Mouse (Mus musculus) inflammation-experienced regulatory T-cells, adult 16 weeks (primary cell): ENCODE measurements around the gene Matk. TPM values are rescaled to one million over a fixed set of nuclear protein-coding genes. Genes with fewer than 3 reads are reported as not detected.

Source experiments
- polyA plus RNA-seq: library from polyadenylated mRNA; unstranded; fragments of 100-300 nt; shearing (Covaris generic); gene quantifications from one replicate; pipeline ENCODE4 v1.2.1, GENCODE M21; 2017

Matk gene
- 166 TPM for polyA plus RNA-seq

DNA sequence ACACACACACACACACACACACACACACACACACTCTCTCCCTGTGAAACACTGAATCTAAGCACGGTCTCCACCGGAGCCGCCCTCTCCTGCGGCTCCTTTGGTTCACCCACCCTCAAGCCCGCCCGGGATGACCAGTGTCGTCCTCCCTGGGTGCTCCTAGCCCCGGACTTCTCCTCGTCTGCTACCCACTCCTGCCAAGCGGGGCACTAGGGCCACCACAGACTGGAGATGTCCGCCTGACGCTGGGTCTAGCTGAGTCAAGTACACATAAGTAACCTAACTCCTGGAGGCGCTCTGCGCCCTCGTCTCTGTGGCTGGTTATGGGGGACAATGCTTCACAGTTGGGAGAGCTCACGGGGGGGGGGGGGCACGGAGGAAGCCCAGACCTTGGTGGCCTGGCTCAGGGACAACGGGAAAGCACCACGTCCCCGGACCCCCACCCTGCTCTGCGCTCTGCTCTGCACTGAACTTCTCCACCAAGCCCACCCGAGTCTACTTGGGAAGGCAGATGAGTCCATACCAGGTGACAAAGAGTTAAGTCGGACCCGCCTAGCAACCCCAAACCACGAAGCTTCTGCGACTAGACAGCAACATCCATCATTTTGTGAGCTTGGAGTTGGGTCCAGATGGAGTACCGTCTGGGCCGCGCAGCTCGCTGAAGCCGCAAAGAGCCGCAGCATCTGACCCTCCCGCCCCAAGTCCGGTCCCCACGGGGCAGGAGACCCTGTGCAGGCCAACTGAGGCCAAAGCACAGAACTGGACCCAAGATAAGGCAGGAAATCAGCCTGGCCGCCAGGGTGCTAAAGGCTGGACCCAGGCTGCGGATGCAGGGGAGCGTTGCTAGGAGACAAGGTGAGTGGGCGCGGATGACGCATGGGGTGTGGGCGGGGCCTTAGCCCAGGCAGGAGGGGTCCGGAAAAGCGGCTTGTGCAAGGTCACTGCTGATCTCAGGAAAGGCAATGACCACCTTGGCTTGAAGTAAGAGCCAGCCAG is at the start of gene Matk:
TSS of gene Matk (plus strand) at position 512 of the 996 bp plus-strand sequence.

DNA sequence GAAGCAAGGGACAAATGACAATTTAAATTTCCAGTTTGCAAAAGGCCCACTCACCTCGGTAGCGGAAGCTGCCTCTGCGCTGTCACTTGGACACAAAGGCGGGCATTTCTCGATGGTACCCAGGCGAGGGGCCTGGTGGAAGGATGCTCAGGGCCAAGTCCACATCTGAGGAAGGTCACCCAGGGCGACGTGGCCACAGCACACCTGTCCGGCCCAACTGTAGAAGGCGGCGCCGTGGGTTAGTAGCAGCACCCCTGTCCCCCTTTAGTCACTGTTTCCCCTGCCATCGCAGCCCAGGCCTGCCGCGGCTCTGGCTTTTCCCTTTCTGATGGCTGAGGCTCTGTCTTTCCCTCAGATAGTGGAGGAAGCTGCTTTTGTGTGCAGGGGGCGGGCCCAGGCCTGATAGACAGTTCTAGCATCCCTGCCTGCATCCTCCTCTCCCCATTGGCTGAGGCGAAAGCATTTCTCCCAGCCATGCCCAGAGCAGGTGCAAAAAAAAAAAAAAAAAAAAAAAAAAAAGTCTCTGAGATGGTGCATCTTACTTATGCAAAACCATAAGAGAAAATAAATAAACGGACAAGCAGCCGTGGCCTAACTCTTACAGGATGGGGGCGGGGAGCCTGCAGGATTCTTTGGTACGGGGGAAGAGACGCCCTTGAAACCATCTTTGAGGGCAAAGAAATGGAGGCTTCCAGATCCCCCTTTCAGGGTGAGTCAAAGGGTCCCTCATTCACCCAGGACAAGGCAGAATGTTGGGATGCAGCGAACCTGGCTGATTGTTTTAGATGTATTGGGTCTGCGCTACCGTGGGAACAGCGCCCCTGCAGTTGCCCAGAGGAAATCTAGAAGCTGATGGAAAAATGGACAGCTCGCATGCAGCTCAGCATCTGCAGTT is 22.1 kb upstream of the Matk start, which contains the start of gene Atcay:
TSS of gene Atcay (minus strand) at position 396 of the 895 bp plus-strand sequence.

DNA sequence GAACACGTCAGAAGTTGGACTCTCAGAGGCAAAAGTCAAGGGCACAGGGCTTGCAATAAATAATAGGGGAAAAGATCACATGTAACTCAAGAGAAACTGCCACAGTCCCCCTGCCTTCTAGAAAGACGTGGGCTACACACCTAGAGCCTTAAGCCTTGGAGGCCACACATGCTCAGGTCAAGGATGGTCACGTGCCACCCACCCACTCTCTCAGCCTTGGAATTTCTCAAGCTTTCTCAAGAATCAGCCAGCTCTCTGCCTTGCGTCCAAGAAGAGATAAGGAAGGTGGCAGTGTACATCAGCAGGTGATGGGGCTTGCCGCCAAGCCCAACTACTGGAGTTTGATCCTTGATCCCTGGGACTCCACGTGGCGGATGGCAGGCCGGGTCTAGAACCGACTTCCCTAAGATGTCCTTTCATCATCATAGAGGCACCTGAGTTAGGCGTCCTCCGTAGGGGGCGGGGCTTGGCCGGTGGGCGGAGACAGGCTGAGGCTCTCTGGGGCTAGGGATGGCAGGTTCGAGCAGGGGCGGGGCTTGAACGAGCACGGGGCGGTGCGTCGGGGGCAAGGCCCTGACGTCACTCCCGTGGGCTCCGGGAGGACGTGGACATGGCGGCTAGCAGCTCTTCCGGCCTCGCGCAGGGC is 20.0 kb upstream of the Matk start, which contains the start of gene Zfr2:
TSS of gene Zfr2 (plus strand) at position 576 of the 646 bp plus-strand sequence.

DNA sequence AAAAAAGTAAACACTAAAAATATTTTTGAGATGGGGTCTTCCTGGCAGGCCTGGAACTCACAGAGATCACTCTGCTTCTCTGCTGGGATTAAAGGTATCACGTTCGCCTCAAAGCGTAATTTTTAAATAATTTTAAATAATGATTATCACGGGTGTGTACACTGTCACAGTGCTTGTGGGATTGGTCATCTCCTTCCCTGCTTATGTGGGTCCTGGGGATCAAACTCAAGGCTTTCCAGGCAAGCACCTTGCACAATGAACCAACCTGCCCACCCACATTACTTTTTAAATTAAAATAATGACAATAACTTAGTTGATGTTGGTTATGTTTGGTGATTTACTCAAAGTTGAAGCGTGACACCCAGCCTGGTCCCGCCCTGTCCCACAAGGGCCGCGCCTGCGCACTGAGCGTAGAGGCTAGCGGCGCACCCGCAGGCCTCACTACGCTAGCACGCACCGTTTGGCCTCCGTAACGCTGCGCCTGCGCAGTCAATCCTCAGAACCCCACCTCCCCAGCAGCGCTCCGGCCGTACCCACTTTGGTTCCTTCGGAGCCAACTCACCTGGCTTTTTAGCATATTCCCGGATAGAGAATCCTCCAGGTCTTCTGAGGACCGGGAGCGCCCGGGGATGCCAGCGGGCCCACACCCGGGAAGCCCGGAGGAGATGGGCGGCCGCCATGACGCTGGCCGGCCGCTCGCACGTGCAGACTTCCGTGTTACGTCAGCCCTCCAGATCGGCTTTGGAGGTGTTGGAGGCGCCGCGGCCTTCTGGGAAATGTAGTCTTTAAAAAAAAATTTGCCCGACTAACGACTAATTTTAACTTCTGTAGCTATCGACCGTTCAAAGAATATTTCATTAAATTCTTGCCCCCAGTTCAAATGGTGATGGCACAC is 13.7 kb downstream of the Matk start, which contains the start of the genes Mrpl54 and Apba3:
TSS of gene Mrpl54 (minus strand) at position 724 of the 895 bp plus-strand sequence.
TSS of gene Apba3 (plus strand) at position 750 of the 895 bp plus-strand sequence.

DNA sequence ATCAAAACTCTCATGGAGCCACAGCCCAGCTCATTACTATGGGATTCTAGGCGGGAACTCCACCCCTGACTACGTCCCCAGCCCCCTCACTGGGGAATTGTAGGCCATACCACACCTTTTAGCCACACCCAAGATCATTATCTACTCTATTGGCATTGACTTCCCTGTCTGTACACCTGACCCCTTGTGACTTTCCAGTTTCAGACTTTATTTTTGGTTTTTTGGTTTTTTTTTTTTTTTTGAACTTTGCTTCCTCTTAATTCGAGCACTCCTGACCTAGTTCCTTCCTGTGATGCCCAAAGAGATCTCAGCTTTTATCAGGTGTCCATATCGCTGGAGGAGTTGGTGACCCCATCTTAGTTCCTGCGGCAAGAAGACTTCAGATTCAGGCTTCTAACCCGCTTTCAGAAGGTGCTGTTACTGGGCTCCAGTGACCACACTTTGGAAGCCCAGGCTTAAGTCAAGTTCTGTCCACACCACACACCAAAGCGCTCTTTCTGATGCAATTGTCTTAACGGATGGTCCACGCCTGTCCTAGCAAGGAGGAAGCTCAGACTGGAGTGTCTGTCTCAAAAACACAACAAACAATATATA is 38.9 kb downstream of the Matk start, which contains the start of gene Tjp3:
TSS of gene Tjp3 (minus strand) at position 71 of the 594 bp plus-strand sequence.

DNA sequence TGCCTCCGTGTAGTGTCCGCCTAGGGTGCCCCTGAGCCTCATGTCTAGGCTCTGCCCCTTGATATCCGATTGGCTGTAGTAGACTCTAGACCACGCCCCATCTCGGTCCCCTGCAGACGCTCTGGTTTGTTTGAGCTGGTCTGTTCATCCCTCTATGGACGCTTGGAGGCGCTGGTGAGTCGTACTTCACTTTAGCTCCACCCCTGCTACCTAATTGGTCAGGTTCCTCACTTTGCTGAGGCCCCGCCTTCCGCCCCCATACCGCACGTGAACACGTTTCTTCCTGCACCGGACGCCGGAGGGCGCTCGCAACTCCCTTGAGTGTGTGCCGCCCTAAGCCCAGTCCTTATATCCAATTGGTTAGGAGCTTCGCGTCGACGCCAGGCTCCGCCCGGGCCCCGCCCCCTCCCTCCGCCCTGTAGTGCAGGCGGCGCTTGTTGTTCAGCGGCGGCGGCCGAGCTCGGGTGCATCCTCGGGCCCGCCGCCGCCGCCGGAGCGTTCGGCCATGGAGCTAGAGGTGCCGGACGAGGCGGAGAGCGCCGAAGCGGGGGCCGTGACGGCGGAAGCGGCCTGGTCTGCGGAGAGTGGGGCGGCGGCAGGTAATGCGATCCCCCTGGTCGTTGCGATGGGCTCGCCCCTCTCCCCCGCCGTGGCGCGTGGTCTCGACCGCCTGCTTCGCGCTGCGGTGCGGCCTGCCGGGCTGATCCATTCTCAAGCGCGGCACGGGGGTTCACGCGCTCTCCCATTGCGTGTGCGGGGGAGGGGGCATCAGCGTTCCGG is 40.0 kb downstream of the Matk start, which contains the start of gene Pip5k1c:
TSS of gene Pip5k1c (plus strand) at position 410 of the 780 bp plus-strand sequence.

Other genes starting within 250 kb of the Matk start
- gene Gng7, start 238.0 kb upstream of the Matk start, polyA plus RNA-seq = 0.09 TPM
- not detected for gene Diras1, start 227.3 kb upstream of the Matk start, polyA plus RNA-seq
- gene Slc39a3, start 215.5 kb upstream of the Matk start, polyA plus RNA-seq = 20.4 TPM
- gene Sgta, start 192.8 kb upstream of the Matk start, polyA plus RNA-seq = 124 TPM
- 17.8 TPM for gene Thop1, start 182.9 kb upstream of the Matk start, polyA plus RNA-seq
- not detected for gene Creb3l3, start 154.1 kb upstream of the Matk start, polyA plus RNA-seq
- 51.7 TPM for gene Map2k2, start 147.0 kb upstream of the Matk start, polyA plus RNA-seq
- gene Zbtb7a, start 117.7 kb upstream of the Matk start, polyA plus RNA-seq = 43.0 TPM
- 51.7 TPM for gene Pias4, start 85.0 kb upstream of the Matk start, polyA plus RNA-seq
- gene Eef2, start 76.3 kb upstream of the Matk start, polyA plus RNA-seq = 783 TPM
- 6.7 TPM for gene Dapk3, start 69.9 kb upstream of the Matk start, polyA plus RNA-seq
- gene 4930442H23Rik, start 69.1 kb upstream of the Matk start, polyA plus RNA-seq = not detected
- gene Nmrk2, start 50.9 kb upstream of the Matk start, polyA plus RNA-seq = 0.22 TPM
- 10.3 TPM for gene Atcay, start 22.1 kb upstream of the Matk start, polyA plus RNA-seq
- gene Zfr2, start 19.8 kb upstream of the Matk start, polyA plus RNA-seq = 5.8 TPM
- 109 TPM for gene Mrpl54, start 14.0 kb downstream of the Matk start, polyA plus RNA-seq
- 68.0 TPM for gene Apba3, start 14.0 kb downstream of the Matk start, polyA plus RNA-seq
- 28.8 TPM for gene Tjp3, start 38.6 kb downstream of the Matk start, polyA plus RNA-seq
- gene Pip5k1c, start 40.0 kb downstream of the Matk start, polyA plus RNA-seq = 52.4 TPM
- 39.4 TPM for gene Cactin, start 68.2 kb downstream of the Matk start, polyA plus RNA-seq
- gene Tbxa2r, start 75.8 kb downstream of the Matk start, polyA plus RNA-seq = 67.8 TPM
- 0.16 TPM for gene Gipc3, start 90.3 kb downstream of the Matk start, polyA plus RNA-seq
- gene Hmg20b, start 97.5 kb downstream of the Matk start, polyA plus RNA-seq = 36.0 TPM
- 1.9 TPM for gene Mfsd12, start 104.6 kb downstream of the Matk start, polyA plus RNA-seq
- 1.8 TPM for gene 4930404N11Rik, start 112.9 kb downstream of the Matk start, polyA plus RNA-seq
- 27.4 TPM for gene Fzr1, start 125.6 kb downstream of the Matk start, polyA plus RNA-seq
- gene Dohh, start 131.5 kb downstream of the Matk start, polyA plus RNA-seq = 52.8 TPM
- 6.0 TPM for gene Gm48551, start 131.5 kb downstream of the Matk start, polyA plus RNA-seq
- 1.4 TPM for gene Gm48552, start 136.1 kb downstream of the Matk start, polyA plus RNA-seq
- gene Smim24, start 140.1 kb downstream of the Matk start, polyA plus RNA-seq = 7.1 TPM
- gene Nfic, start 202.7 kb downstream of the Matk start, polyA plus RNA-seq = 25.4 TPM
- 0.60 TPM for gene Celf5, start 229.8 kb downstream of the Matk start, polyA plus RNA-seq
- 144 TPM for gene Ncln, start 243.5 kb downstream of the Matk start, polyA plus RNA-seq
- 78.3 TPM for gene S1pr4, start 247.2 kb downstream of the Matk start, polyA plus RNA-seq